Comparison of ENCODE assay signal across 20 mouse cellular contexts in the genomic region with DNA sequence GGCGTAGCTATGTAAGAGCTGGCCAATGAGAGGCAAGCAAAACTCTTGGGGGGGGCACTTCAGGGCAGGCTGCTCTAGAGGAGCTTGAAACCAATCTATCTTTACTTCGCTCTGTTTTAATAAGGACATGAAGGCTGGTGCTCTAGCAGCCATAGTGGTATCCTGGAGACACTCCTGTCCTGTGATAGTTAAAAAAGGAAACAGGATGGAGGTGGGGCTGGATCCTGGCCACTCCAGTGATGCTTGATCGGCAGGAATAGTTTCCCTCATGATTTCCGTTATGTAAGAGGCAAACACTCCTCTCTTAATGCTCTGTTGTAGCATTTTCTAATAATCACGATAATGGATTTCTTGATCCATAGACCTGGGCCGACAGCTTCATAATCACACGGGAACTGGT.
DNase-seq lines count a peak whose midpoint lies in the region; ATAC-seq lines count a peak whose summit lies in the region.
"Had no signal": no experiment of that assay in that cellular context is flagged by ENCODE, and none has a peak within 500 bp of the region (broad histone marks: within the 10 kb centered on the region; RNA-seq: fewer than 3 reads in every experiment).

No protein-coding gene starts in this region.

- no peak for ATAC-seq in cerebellum, adult (ENCODE audit: insufficient number of reproducible peaks, low FRiP score, low TSS enrichment)
- ATAC-seq: forebrain, embryonic 14.5 days; hindbrain, postnatal 0 days had no signal

- no peak overlapping the region; the same call in 1 of the 2 replicates for H3K27ac ChIP-seq in heart, embryonic 10.5 days
- H3K27ac ChIP-seq: hindbrain, postnatal 0 days; limb, embryonic 10.5 days; lung, embryonic 15.5 days had no signal

- H3K36me3 ChIP-seq in heart, embryonic 10.5 days = no peaks in the 10 kb centered on the region
- H3K36me3 ChIP-seq: lung, embryonic 15.5 days had no signal

- H3K27me3 ChIP-seq in heart, embryonic 10.5 days (ENCODE audit: insufficient read depth, poor library complexity, severe bottlenecking) = peaks cover 27% of the 10 kb centered on the region
- H3K27me3 ChIP-seq: lung, embryonic 15.5 days had no signal

- no peaks in the 10 kb centered on the region for H3K9me3 ChIP-seq in heart, embryonic 10.5 days
- H3K9me3 ChIP-seq: limb, embryonic 10.5 days; lung, embryonic 15.5 days; midbrain, embryonic 10.5 days had no signal

- H3K4me3 ChIP-seq in heart, embryonic 10.5 days = no peak overlapping the region
- H3K4me3 ChIP-seq: erythroblast, embryonic 14.5 days; limb, embryonic 10.5 days; lung, embryonic 15.5 days; midbrain, embryonic 10.5 days had no signal

- peak; percentile 32 for DNase-seq in heart, adult 8-10 months (ENCODE audit: low spot score)
- no peak for DNase-seq in heart, embryonic 10.5 days (ENCODE audit: low spot score)
- peak; percentile 36 to 67 for DNase-seq in layer of hippocampus, adult 18-20 months (ENCODE audit: low spot score in 2 of 2)
- DNase-seq in layer of hippocampus, postnatal 36 days = no peak
- peak; percentile 40 for DNase-seq in brain, adult 2 months (ENCODE audit: low read depth, low spot score)
- peak; percentile 38 to 54 for DNase-seq in layer of hippocampus, adult 8-10 months (ENCODE audit: low spot score in 2 of 2)
- DNase-seq: adrenal gland, postnatal 10 days; B cell, adult 2 months; cerebellum, adult 2 months; heart, postnatal 36 days; right cerebral cortex, adult 18-20 months; spleen, adult 18-20 months; thymus, adult 2 months had no signal

- WGBS in heart, embryonic 10.5 days = 77% methylated on average over 7 of the region's 7 CpGs

- H3K4me1 ChIP-seq in heart, embryonic 10.5 days = peaks cover 27% of the 10 kb centered on the region

Comparison
In these comparisons a context has a peak if more than half of its experiments do, and no peak if none do; other contexts are left out.
1. DNase-seq: peak in heart, adult 8-10 months (single experiment), layer of hippocampus, adult 18-20 months (2 of 2), brain, adult 2 months (single experiment) and layer of hippocampus, adult 8-10 months (2 of 2); none in heart, embryonic 10.5 days (single experiment) and layer of hippocampus, postnatal 36 days (0 of 2).